Mouse (Mus musculus): Measurements from ENCODE around the gene Klhdc3. TPM values are rescaled to one million over a fixed set of nuclear protein-coding genes. Genes with fewer than 3 reads are reported as not detected.

The Klhdc3 gene
- polyA plus RNA-seq, 1 experiment = 62.1 TPM

DNA sequence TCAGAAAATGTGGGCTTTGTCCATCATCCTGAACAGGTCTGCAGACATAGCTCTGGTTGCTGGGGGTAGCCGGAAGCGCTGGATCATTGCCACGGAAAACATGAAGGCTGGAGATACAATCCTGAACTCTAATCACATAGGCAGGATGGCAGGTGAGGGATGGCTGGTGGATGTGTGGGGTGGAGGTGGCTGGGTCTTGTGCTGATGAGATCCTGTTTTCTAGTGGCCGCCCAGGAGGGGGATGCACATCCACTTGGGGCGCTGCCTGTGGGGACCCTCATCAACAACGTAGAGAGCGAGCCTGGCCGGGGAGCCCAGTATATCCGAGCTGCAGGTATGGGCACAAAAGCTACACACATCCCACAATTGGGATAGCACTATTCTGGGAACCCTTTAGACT is 32.3 kb downstream of the Klhdc3 start:
- TF ChIP-seq CTCF (IDR thresholded peaks at IDR 0.05; ENCODE audit: borderline replicate concordance, insufficient read depth, low read length) = no peak
- TF ChIP-seq POLR2A (IDR thresholded peaks at IDR 0.05; ENCODE audit: low read depth, low read length) = no peak
- H3K4me1 ChIP-seq (ENCODE audit: control insufficient read depth, insufficient read depth, low read length) = peaks cover 8% of the 10 kb centered on the region
- no peak overlapping the region for H3K27ac ChIP-seq (ENCODE audit: insufficient read depth, low read length)
- no peak overlapping the region for H3K4me3 ChIP-seq (ENCODE audit: insufficient read depth, low read length)

- no peak overlapping the region for H3K27ac ChIP-seq (ENCODE audit: insufficient read depth, low read length)
- H3K4me3 ChIP-seq (ENCODE audit: insufficient read depth, low read length) = peak overlapping the region; percentile 76; the same call in 1 of the 2 replicates
- no peak for TF ChIP-seq CTCF (IDR thresholded peaks at IDR 0.05; ENCODE audit: borderline replicate concordance, insufficient read depth, low read length)
- peaks cover 8% of the 10 kb centered on the region for H3K4me1 ChIP-seq (ENCODE audit: control insufficient read depth, insufficient read depth, low read length)
Observed at GRCm38 (mm10) chr17:46647279-46647678, 33.4 kb downstream of the Klhdc3 start.

GRCm38 (mm10) chr17:46646322-46646662 is 34.4 kb downstream of the Klhdc3 start:
- TF ChIP-seq CTCF (IDR thresholded peaks at IDR 0.05; ENCODE audit: borderline replicate concordance, insufficient read depth, low read length) (no peak), POLR2A (IDR thresholded peaks at IDR 0.05; ENCODE audit: low read depth, low read length) (no peak)
- peak overlapping the region; percentile 76 for H3K4me3 ChIP-seq (ENCODE audit: insufficient read depth, low read length)

DNA sequence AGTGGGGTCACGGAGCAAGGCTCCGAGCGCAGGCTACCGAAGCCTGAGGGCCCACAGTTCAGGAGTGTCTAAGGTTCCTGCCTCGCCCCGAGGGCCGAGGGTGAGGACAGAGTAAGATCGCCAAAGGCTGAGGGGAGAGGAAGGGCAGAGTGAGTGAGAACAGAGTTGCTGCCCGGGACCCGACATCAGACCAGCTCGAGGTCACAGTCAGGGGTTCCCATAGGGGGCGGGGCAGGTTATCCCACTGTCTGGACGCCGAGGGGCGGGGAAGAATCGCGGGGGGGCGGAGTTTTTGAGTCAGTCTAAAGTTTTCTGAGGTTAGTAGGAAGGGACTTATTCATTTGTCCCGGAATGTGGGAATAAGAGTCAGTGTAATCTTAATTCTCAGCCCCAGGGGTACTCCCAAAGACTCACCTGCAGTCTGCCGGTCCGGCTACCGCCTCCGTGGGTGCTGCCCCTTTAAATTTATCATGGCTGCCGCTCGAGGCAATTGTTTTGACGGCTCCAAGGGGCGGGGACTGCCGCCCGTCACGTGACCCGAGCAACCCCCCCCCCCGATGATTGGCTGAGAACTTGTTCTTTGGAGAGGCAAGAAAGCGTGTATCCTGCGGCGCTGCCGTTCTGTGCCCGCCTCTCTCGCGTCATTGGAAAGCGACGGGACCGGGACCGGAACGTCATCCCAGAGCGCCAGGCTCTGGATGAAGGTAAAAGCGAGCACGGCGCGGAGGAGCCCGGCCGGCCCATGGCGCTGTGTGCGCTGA is 35.0 kb downstream of the Klhdc3 start, which contains the start of the genes Klc4 and Mrpl2:
TSS of gene Klc4 (minus strand) at position 462 of the 761 bp plus-strand sequence.
TSS of gene Mrpl2 (plus strand) at position 669 of the 761 bp plus-strand sequence.
- Histone ChIP-seq H3K4me1 (ENCODE audit: control insufficient read depth, insufficient read depth, low read length) (peaks cover 8% of the 10 kb centered on the region; the same call in 1 of the 2 replicates), H3K27ac (ENCODE audit: insufficient read depth, low read length) (0 out of 2 replicates have a peak within 1 kb of the TSS, but pooled peaks have one; percentile 16), H3K4me3 (ENCODE audit: insufficient read depth, low read length) (peak within 1 kb of the TSS; percentile 76)
- TF ChIP-seq POLR2A (IDR thresholded peaks at IDR 0.05; ENCODE audit: low read depth, low read length) (peak; percentile 79), CTCF (IDR thresholded peaks at IDR 0.05; ENCODE audit: borderline replicate concordance, insufficient read depth, low read length) (no peak)

More at GRCm38 (mm10) chr17:46646322-46646662, 34.4 kb downstream of the Klhdc3 start:
- no peak overlapping the region for H3K27ac ChIP-seq (ENCODE audit: insufficient read depth, low read length)
- peaks cover 8% of the 10 kb centered on the region; the same call in 1 of the 2 replicates for H3K4me1 ChIP-seq (ENCODE audit: control insufficient read depth, insufficient read depth, low read length)

DNA sequence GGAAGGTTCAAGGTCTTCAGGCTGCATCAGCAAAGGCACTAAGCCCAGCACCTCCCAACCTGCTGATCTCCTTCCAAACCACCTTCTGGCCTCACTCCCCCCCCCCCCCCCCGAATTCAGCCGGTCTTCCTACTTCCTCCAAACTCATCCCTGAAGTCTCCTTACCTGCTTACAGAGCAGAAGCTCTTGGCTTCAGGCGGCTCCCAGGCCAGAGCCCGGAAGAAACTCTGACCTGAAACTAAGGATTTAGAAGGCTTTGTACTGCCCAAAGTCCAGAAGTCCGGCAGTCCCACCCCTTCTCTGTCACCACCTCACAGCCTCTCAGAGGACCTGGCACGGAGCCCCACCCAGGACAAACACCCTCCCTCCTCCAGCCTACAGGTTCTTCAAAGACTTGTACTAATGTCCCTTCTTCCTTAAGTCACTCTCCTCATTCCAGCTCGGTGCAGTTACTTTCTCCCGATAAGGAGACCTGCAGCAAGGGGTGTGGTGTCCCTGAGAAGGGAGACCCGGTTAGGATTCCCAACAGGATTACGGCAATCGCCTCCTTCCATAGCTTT is 35.7 kb downstream of the Klhdc3 start:
- peak overlapping the region; percentile 65 for H3K4me3 ChIP-seq (ENCODE audit: insufficient read depth, low read length)
- peaks cover 8% of the 10 kb centered on the region; the same call in 1 of the 2 replicates for H3K4me1 ChIP-seq (ENCODE audit: control insufficient read depth, insufficient read depth, low read length)
- 0 out of 2 replicates have a peak overlapping the region, but pooled peaks have one; percentile 16 for H3K27ac ChIP-seq (ENCODE audit: insufficient read depth, low read length)
- TF ChIP-seq POLR2A (IDR thresholded peaks at IDR 0.05; ENCODE audit: low read depth, low read length) (no peak; the same call in 1 of the 2 replicates), CTCF (IDR thresholded peaks at IDR 0.05; ENCODE audit: borderline replicate concordance, insufficient read depth, low read length) (no peak)

GRCm38 (mm10) chr17:46644152-46644805 is 36.4 kb downstream of the Klhdc3 start:
- no peak for TF ChIP-seq POLR2A (IDR thresholded peaks at IDR 0.05; ENCODE audit: low read depth, low read length)
- TF ChIP-seq CTCF (IDR thresholded peaks at IDR 0.05; ENCODE audit: borderline replicate concordance, insufficient read depth, low read length) = no peak
- no peak overlapping the region for H3K27ac ChIP-seq (ENCODE audit: insufficient read depth, low read length)
- peak overlapping the region; percentile 65; the same call in 1 of the 2 replicates for H3K4me3 ChIP-seq (ENCODE audit: insufficient read depth, low read length)
- H3K4me1 ChIP-seq (ENCODE audit: control insufficient read depth, insufficient read depth, low read length) = peaks cover 8% of the 10 kb centered on the region; the same call in 1 of the 2 replicates

GRCm38 (mm10) chr17:46642060-46642459 is 38.7 kb downstream of the Klhdc3 start:
- H3K4me1 ChIP-seq (ENCODE audit: control insufficient read depth, insufficient read depth, low read length) = peaks cover 6% of the 10 kb centered on the region
- H3K4me3 ChIP-seq (ENCODE audit: insufficient read depth, low read length) = no peak overlapping the region
- no peak for TF ChIP-seq CTCF (IDR thresholded peaks at IDR 0.05; ENCODE audit: borderline replicate concordance, insufficient read depth, low read length)
- no peak for TF ChIP-seq POLR2A (IDR thresholded peaks at IDR 0.05; ENCODE audit: low read depth, low read length)
- H3K27ac ChIP-seq (ENCODE audit: insufficient read depth, low read length) = no peak overlapping the region

DNA sequence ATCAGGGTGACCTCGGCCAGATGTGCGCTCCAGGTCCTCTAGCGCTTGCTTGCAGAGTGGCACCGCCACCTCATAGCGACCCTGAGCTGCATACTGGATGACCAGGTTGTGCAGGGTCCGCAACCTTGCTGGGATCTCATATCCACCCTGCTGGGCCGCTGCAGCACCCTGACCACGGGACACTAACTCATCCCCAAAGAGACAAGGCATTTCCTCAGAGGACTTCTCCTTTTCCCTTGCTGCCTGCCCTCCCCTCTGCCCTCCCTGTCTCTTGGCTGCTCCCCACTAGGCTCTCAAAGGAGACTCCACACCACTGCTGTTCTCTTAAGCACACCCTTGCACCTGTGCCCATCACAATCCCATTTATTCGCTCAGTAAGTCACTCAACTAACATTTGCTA is 40.8 kb downstream of the Klhdc3 start:
- H3K4me1 ChIP-seq (ENCODE audit: control insufficient read depth, insufficient read depth, low read length) = peaks cover 4% of the 10 kb centered on the region; the same call in 1 of the 2 replicates
- TF ChIP-seq CTCF (IDR thresholded peaks at IDR 0.05; ENCODE audit: borderline replicate concordance, insufficient read depth, low read length) = no peak
- TF ChIP-seq POLR2A (IDR thresholded peaks at IDR 0.05; ENCODE audit: low read depth, low read length) = no peak
- H3K4me3 ChIP-seq (ENCODE audit: insufficient read depth, low read length) = no peak overlapping the region
- no peak overlapping the region for H3K27ac ChIP-seq (ENCODE audit: insufficient read depth, low read length)

DNA sequence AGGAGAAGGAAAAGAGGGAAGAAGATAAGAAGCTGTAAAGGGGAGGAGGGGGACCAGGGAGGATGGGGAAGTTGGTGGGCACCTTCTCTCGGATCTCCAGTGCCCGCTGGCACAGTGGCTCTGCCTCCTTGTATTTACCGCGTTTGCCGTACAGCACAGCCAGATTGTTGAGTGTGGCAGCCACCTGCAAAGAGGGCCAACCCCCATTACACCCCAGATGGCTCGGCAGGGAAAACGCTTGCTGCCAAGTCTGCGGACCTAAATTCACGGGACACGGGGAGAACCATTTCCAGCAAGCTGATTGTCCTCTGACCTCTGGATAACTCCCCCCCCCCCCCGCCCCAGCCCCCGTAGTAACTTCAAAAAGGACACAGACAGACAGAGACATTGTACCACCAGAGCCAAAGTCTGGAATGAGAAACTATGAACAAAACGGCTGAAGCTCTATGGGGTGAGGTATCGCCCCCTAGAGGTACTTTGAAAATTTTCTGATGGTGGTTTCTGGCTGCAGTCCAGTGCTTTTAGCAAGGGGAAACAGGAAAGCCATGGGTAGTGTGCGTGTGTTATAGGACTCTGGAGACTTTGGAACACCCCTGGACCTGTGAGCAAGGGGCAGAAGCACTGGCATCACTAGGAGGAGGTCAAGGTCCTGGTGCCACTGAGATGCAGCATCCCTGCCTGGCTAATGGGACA is 43.7 kb downstream of the Klhdc3 start:
- no peak for TF ChIP-seq CTCF (IDR thresholded peaks at IDR 0.05; ENCODE audit: borderline replicate concordance, insufficient read depth, low read length)
- TF ChIP-seq POLR2A (IDR thresholded peaks at IDR 0.05; ENCODE audit: low read depth, low read length) = no peak
- Histone ChIP-seq H3K27ac (ENCODE audit: insufficient read depth, low read length) (no peak overlapping the region), H3K4me3 (ENCODE audit: insufficient read depth, low read length) (no peak overlapping the region), H3K4me1 (ENCODE audit: control insufficient read depth, insufficient read depth, low read length) (no peaks in the 10 kb centered on the region; the same call in 1 of the 2 replicates)
